Comparison of ENCODE assay signal across 8 mouse cellular contexts in the genomic region with DNA sequence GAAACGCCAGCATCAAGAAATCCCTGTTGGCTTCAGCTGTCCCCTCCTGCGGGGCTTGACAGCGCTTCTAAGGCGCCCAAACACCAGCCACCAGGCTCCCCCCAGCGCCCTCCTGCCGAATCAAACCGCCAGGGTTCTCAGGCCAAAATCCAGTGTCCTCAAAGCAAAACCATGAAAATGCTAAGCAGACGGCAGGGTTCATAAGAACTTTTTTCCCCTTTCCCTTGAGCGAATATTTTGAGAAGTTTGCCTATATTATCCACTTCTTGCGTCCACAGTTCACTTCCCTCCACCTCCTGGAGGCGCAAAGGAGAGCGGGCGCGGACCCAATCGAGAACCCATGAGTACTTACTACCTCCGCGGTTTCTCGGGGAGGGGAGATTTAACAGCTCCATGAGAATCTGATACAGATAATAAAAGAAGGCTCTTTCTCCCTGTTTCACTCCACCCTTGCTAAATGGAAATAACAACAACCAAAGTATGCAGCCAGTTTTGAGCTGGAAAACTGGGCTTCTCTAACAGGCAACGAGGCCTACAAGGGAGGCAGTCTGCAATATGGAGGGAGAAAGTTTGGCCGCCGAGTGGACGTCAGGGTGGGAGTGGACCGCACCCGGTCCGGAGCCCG. TPM values are rescaled to one million over a fixed set of nuclear protein-coding genes. Genes with fewer than 3 reads are reported as not detected.
DNase-seq lines count a peak whose midpoint lies in the region; ATAC-seq and TF ChIP-seq lines count a peak whose summit lies in the region.

No protein-coding gene starts in this region.

- peaks cover 5% of the 10 kb centered on the region for H3K27me3 ChIP-seq in thymus, adult 2 months (ENCODE audit: control insufficient read depth, insufficient read depth, low read length)
- no peaks in the 10 kb centered on the region for H3K27me3 ChIP-seq in embryonic facial prominence, embryonic 15.5 days
- no peaks in the 10 kb centered on the region for H3K27me3 ChIP-seq in heart, embryonic 14.5 days (ENCODE audit: control insufficient read depth, insufficient read depth, low read length)
- H3K27me3 ChIP-seq in kidney, postnatal 0 days (ENCODE audit: insufficient read depth, low read length) = no peaks in the 10 kb centered on the region
- H3K27me3 ChIP-seq in neural tube, embryonic 14.5 days (ENCODE audit: control insufficient read depth, insufficient read depth, low read length) = no peaks in the 10 kb centered on the region

- H3K27ac ChIP-seq in thymus, adult 2 months (ENCODE audit: control insufficient read depth, insufficient read depth, low read length) = no peak overlapping the region; the same call in 1 of the 2 replicates
- H3K27ac ChIP-seq in embryonic facial prominence, embryonic 15.5 days (replicated peaks) = peak overlapping the region; percentile 98
- H3K27ac ChIP-seq in heart, embryonic 14.5 days (replicated peaks in 1 of 2; ENCODE audit: control insufficient read depth in 1 of 2, insufficient read depth in 1 of 2, low read depth in 2 of 2, low read length in 2 of 2) = peak overlapping the region; percentile 93 to 99
- H3K27ac ChIP-seq in kidney, postnatal 0 days = peak overlapping the region; percentile 99
- peak overlapping the region; percentile 83; the same call in 1 of the 2 replicates for H3K27ac ChIP-seq in neural tube, embryonic 14.5 days (ENCODE audit: low read depth, low read length)

- H3K4me1 ChIP-seq in thymus, adult 2 months (replicated peaks; ENCODE audit: control insufficient read depth, insufficient read depth, low read length) = peaks cover 7% of the 10 kb centered on the region; the same call in 1 of the 2 replicates
- peaks cover 30% of the 10 kb centered on the region for H3K4me1 ChIP-seq in embryonic facial prominence, embryonic 15.5 days
- peaks cover 10 to 27% of the 10 kb centered on the region in 2 experiments for H3K4me1 ChIP-seq in heart, embryonic 14.5 days (ENCODE audit: control insufficient read depth in 2 of 2, insufficient read depth in 2 of 2, low read length in 2 of 2)
- peaks cover 12% of the 10 kb centered on the region; the same call in 1 of the 2 replicates for H3K4me1 ChIP-seq in kidney, postnatal 0 days (replicated peaks; ENCODE audit: insufficient read depth, low read length)
- peaks cover 3% of the 10 kb centered on the region; the same call in 1 of the 2 replicates for H3K4me1 ChIP-seq in neural tube, embryonic 14.5 days (ENCODE audit: control insufficient read depth, insufficient read depth, low read length)

- peak overlapping the region; percentile 38 for H3K4me3 ChIP-seq in thymus, adult 2 months (ENCODE audit: control insufficient read depth, insufficient read depth, low read length)
- peak overlapping the region; percentile 88 for H3K4me3 ChIP-seq in embryonic facial prominence, embryonic 15.5 days (replicated peaks)
- H3K4me3 ChIP-seq in heart, embryonic 14.5 days (ENCODE audit: control insufficient read depth in 1 of 2, insufficient read depth in 1 of 2, low read depth in 1 of 2, low read length in 2 of 2) = peak overlapping the region; percentile 75 to 97
- peak overlapping the region; percentile 81 for H3K4me3 ChIP-seq in kidney, postnatal 0 days (replicated peaks; ENCODE audit: low read depth, low read length)
- peak overlapping the region; percentile 61 for H3K4me3 ChIP-seq in neural tube, embryonic 14.5 days (ENCODE audit: low read depth, low read length)

- TF ChIP-seq POLR2A in thymus, adult 2 months (IDR thresholded peaks at IDR 0.05; ENCODE audit: control insufficient read depth, extremely low read depth, insufficient read depth, low read length, poor library complexity) = no peak

- peak overlapping the region; percentile 82 for H3K9ac ChIP-seq in embryonic facial prominence, embryonic 15.5 days
- H3K9ac ChIP-seq in heart, embryonic 14.5 days (ENCODE audit: low read length) = peak overlapping the region; percentile 90
- peak overlapping the region; percentile 94 for H3K9ac ChIP-seq in kidney, postnatal 0 days (ENCODE audit: low read depth, low read length)
- peak overlapping the region; percentile 70 for H3K9ac ChIP-seq in neural tube, embryonic 14.5 days (replicated peaks; ENCODE audit: low read depth, low read length)

- ATAC-seq in embryonic facial prominence, embryonic 15.5 days (ENCODE audit: insufficient number of reproducible peaks, low FRiP score, low TSS enrichment, low read depth) = no peak
- no peak for ATAC-seq in heart, embryonic 14.5 days (ENCODE audit: insufficient number of reproducible peaks, insufficient read depth, low FRiP score, low read depth)
- ATAC-seq in kidney, postnatal 0 days (replicated peaks; ENCODE audit: low FRiP score, low read depth) = no peak
- no peak for ATAC-seq in neural tube, embryonic 14.5 days (ENCODE audit: low read depth)

- no peaks in the 10 kb centered on the region for H3K36me3 ChIP-seq in thymus, adult 2 months (ENCODE audit: control insufficient read depth, insufficient read depth, low read length)
- H3K36me3 ChIP-seq in embryonic facial prominence, embryonic 15.5 days = no peaks in the 10 kb centered on the region
- no peaks in the 10 kb centered on the region for H3K36me3 ChIP-seq in heart, embryonic 14.5 days (ENCODE audit: control insufficient read depth, insufficient read depth, low read length)
- no peaks in the 10 kb centered on the region for H3K36me3 ChIP-seq in kidney, postnatal 0 days (ENCODE audit: insufficient read depth, low read length)
- no peaks in the 10 kb centered on the region for H3K36me3 ChIP-seq in neural tube, embryonic 14.5 days (ENCODE audit: control insufficient read depth, insufficient read depth, low read length)

- DNase-seq in thymus, adult 2 months = no peak
- no peak for DNase-seq in thymus, postnatal 36 days
- DNase-seq in kidney, postnatal 0 days (ENCODE audit: low spot score) = peak; percentile 85
- peak; percentile 76 to 79 for DNase-seq in lung, adult 18-20 months
- DNase-seq in yolk sac, embryonic 10.5 days (ENCODE audit: low spot score) = peak; percentile 74

- H3K4me2 ChIP-seq in embryonic facial prominence, embryonic 15.5 days (replicated peaks) = peak overlapping the region; percentile 74
- H3K4me2 ChIP-seq in heart, embryonic 14.5 days (ENCODE audit: low read length) = peak overlapping the region; percentile 71
- H3K4me2 ChIP-seq in kidney, postnatal 0 days (ENCODE audit: low read length) = peak overlapping the region; percentile 70
- H3K4me2 ChIP-seq in neural tube, embryonic 14.5 days (ENCODE audit: low read depth, low read length) = peak overlapping the region; percentile 69

- WGBS in thymus, adult 2 months = 2% methylated on average over 26 of the region's 26 CpGs
- 0% methylated on average over 26 of the region's 26 CpGs for WGBS in embryonic facial prominence, embryonic 15.5 days
- under 1% methylated on average over 26 of the region's 26 CpGs for WGBS in heart, embryonic 14.5 days
- under 1% methylated on average over 26 of the region's 26 CpGs for WGBS in kidney, postnatal 0 days
- under 1% methylated on average over 26 of the region's 26 CpGs for WGBS in neural tube, embryonic 14.5 days

- no peaks in the 10 kb centered on the region for H3K9me3 ChIP-seq in embryonic facial prominence, embryonic 15.5 days (replicated peaks)
- H3K9me3 ChIP-seq in heart, embryonic 14.5 days (ENCODE audit: control insufficient read depth, low read length) = no peaks in the 10 kb centered on the region
- no peaks in the 10 kb centered on the region for H3K9me3 ChIP-seq in kidney, postnatal 0 days (replicated peaks; ENCODE audit: low read length)
- H3K9me3 ChIP-seq in neural tube, embryonic 14.5 days (ENCODE audit: control insufficient read depth, low read length) = no peaks in the 10 kb centered on the region

- no peak for TF ChIP-seq CTCF in thymus, adult 2 months (IDR thresholded peaks at IDR 0.05; ENCODE audit: borderline replicate concordance, control insufficient read depth, extremely low read depth, insufficient read depth, low read length, poor library complexity)
- TF ChIP-seq CTCF in kidney, postnatal 0 days (IDR thresholded peaks at IDR 0.05; ENCODE audit: low read depth) = peak; percentile 62

RNA-seq across cellular contexts. Expression of gene Gab1, which starts 1.4 kb away (rescaled TPM):
- polyA plus RNA-seq in thymus, adult 2 months (2012; rRNA removed) = 5.6 and 8.9 TPM in 2 replicates
- 22.7 and 24.8 TPM in 2 replicates for polyA plus RNA-seq in embryonic facial prominence, embryonic 15.5 days (2015; fragmentation: Nextera tagmentation; extraction: Ambion mirVana)
- 44.4 and 47.6 TPM in 2 replicates for polyA plus RNA-seq in heart, embryonic 14.5 days (2014; fragmentation: Nextera tagmentation; extraction: Ambion mirVana)
- polyA plus RNA-seq in kidney, postnatal 0 days (2015; fragmentation: Nextera tagmentation; extraction: Ambion mirVana) = 14.1 and 14.9 TPM in 2 replicates
- 12.5 and 18.4 TPM in 2 replicates for polyA plus RNA-seq in neural tube, embryonic 14.5 days (2014; fragmentation: Nextera tagmentation; extraction: Ambion mirVana)

Comparison
In these comparisons a context has a peak if more than half of its experiments do, and no peak if none do; other contexts are left out.
1. DNase-seq: peak in kidney, postnatal 0 days (single experiment), lung, adult 18-20 months (2 of 2) and yolk sac, embryonic 10.5 days (single experiment); none in thymus, adult 2 months (single experiment) and thymus, postnatal 36 days (0 of 2).
2. H3K4me3 ChIP-seq: peak in every context shown above with its lines; median percentile 88 in embryonic facial prominence, embryonic 15.5 days; 86 in heart, embryonic 14.5 days; 81 in kidney, postnatal 0 days; 61 in neural tube, embryonic 14.5 days; 38 in thymus, adult 2 months.
3. Peak in every context shown above with its lines, with median percentiles within 50 percentile points of each other: H3K4me2 ChIP-seq and H3K9ac ChIP-seq.